7 mouse cellular contexts compared by ENCODE assay signal in the genomic region with DNA sequence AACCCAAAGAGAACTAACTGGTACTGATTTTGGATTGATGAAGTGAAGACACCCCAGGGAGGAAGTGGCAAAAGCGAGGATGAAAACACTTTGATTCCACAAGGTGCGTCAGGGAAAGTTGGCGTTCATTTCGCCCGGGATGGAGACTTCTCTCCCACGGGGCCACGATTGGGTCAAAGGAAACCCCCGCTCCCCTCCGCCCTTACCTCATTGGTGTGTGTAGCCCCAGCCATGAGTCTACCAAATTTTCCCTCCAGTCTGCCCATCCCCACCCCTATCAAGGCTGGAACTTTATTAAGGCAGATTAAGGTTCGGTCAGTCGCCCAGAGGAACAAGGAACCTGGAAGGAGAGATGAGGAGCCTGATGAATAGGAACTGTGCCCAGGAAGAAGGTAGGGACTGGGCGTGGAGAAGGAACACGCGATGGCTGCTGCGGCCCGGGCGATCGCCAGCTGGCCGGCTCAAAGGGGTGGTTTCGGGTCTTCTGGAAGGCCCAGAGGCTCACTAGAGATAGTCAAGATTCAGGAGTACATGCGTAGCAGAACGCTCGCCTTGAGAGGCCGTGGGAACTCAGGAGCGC. TPM values are rescaled to one million over a fixed set of nuclear protein-coding genes. Genes with fewer than 3 reads are reported as not detected.
A peak's percentile ranks its signal among the peaks of the same experiment; 100 is the strongest.
DNase-seq lines count a peak whose midpoint lies in the region; ATAC-seq and TF ChIP-seq lines count a peak whose summit lies in the region.

Slc41a1 (plus strand) TSS at position 287 of the 580 bp plus-strand sequence.

- 1% methylated on average over 23 of the region's 25 CpGs for WGBS in heart, embryonic 13.5 days
- 3% methylated on average over 25 of the region's 25 CpGs for WGBS in midbrain, postnatal 0 days

- peak within 1 kb of the TSS; percentile 92 for H3K9ac ChIP-seq in heart, embryonic 13.5 days
- peak within 1 kb of the TSS; percentile 86 for H3K9ac ChIP-seq in midbrain, postnatal 0 days (replicated peaks; ENCODE audit: low read length, poor library complexity, severe bottlenecking)

- no peak for TF ChIP-seq POLR2A in cortical plate, adult 2 months (IDR thresholded peaks at IDR 0.05; ENCODE audit: extremely low read depth, insufficient read depth, low read length)

- H3K27ac ChIP-seq in cortical plate, adult 2 months (ENCODE audit: insufficient read depth, low read length), result peak within 1 kb of the TSS; percentile 75
- H3K27ac ChIP-seq in heart, embryonic 13.5 days (replicated peaks), result peak within 1 kb of the TSS; percentile 82
- H3K27ac ChIP-seq in midbrain, postnatal 0 days (ENCODE audit: low read depth, low read length), result peak within 1 kb of the TSS; percentile 86

- H3K4me3 ChIP-seq in cortical plate, adult 2 months (ENCODE audit: insufficient read depth, low read length), result peak within 1 kb of the TSS; percentile 80
- H3K4me3 ChIP-seq in heart, embryonic 13.5 days, result peak within 1 kb of the TSS; percentile 85
- H3K4me3 ChIP-seq in midbrain, postnatal 0 days (ENCODE audit: low read depth, low read length), result peak within 1 kb of the TSS; percentile 73

- peak within 1 kb of the TSS; percentile 81 for H3K4me2 ChIP-seq in heart, embryonic 13.5 days
- H3K4me2 ChIP-seq in midbrain, postnatal 0 days (ENCODE audit: low read depth, low read length, poor library complexity, severe bottlenecking), result peak within 1 kb of the TSS; percentile 86

- no peaks in the 10 kb centered on the region for H3K27me3 ChIP-seq in heart, embryonic 13.5 days (replicated peaks)
- H3K27me3 ChIP-seq in midbrain, postnatal 0 days (ENCODE audit: insufficient read depth, low read length), result no peaks in the 10 kb centered on the region

- no peak for DNase-seq in urinary bladder, adult 2 months (ENCODE audit: low spot score)
- DNase-seq in urinary bladder, postnatal 4 days (ENCODE audit: low spot score in 2 of 2), result no peak
- no peak for DNase-seq in layer of hippocampus, postnatal 36 days
- DNase-seq in midbrain, postnatal 0 days (ENCODE audit: low spot score), result no peak
- DNase-seq in ovary, postnatal 14 days (ENCODE audit: low spot score), result no peak

- H3K4me1 ChIP-seq in cortical plate, adult 2 months (ENCODE audit: control insufficient read depth, insufficient read depth, low read length), result peaks cover 4% of the 10 kb centered on the region; the same call in 1 of the 2 replicates
- H3K4me1 ChIP-seq in heart, embryonic 13.5 days, result peaks cover 32% of the 10 kb centered on the region
- H3K4me1 ChIP-seq in midbrain, postnatal 0 days (ENCODE audit: insufficient read depth, low read length), result peaks cover 22% of the 10 kb centered on the region; the same call in 1 of the 2 replicates

- H3K36me3 ChIP-seq in heart, embryonic 13.5 days, result peaks cover 22% of the 10 kb centered on the region
- 0 out of 2 replicates have a peak, but pooled peaks cover 5% of the 10 kb centered on the region for H3K36me3 ChIP-seq in midbrain, postnatal 0 days (ENCODE audit: insufficient read depth, low read length)

- no peaks in the 10 kb centered on the region for H3K9me3 ChIP-seq in heart, embryonic 13.5 days
- H3K9me3 ChIP-seq in midbrain, postnatal 0 days (ENCODE audit: low read length), result no peaks in the 10 kb centered on the region

- no peak for ATAC-seq in heart, embryonic 13.5 days (ENCODE audit: extremely low read depth, insufficient number of reproducible peaks, low FRiP score, low TSS enrichment)
- peak; percentile 35 for ATAC-seq in midbrain, postnatal 0 days (ENCODE audit: low FRiP score)

- TF ChIP-seq CTCF in cortical plate, adult 2 months (IDR thresholded peaks at IDR 0.05; ENCODE audit: extremely low read depth, insufficient read depth, low read length), result no peak
- no peak for TF ChIP-seq CTCF in midbrain, postnatal 0 days (IDR thresholded peaks at IDR 0.05)

RNA-seq across cellular contexts. Expression of gene Slc41a1, which starts in this region (rescaled TPM):
- 20.7 and 28.1 TPM in 2 replicates for polyA plus RNA-seq in urinary bladder, adult 2 months (2012; rRNA removed)
- 35.8 and 40.6 TPM in 2 replicates for polyA plus RNA-seq in cortical plate, adult 2 months (2012; rRNA removed)
- polyA plus RNA-seq in heart, embryonic 13.5 days (2015; fragmentation: Nextera tagmentation; extraction: Ambion mirVana), result 9.3 and 10.1 TPM in 2 replicates
- 10 to 100 TPM; 55.5 to 64.4 TPM for total RNA-seq in layer of hippocampus, postnatal 36 days (2021)
- total RNA-seq in midbrain, postnatal 0 days (2014; rRNA removed), result 39.6 and 45.5 TPM in 2 replicates
- polyA plus RNA-seq in midbrain, postnatal 0 days (2015; fragmentation: Nextera tagmentation; extraction: Ambion mirVana), result 21.0 and 22.1 TPM in 2 replicates
